Comparison of ENCODE assay signal across 10 mouse cellular contexts in genomic region chr5:148978458-148979165, GRCm38 (mm10). TPM values are rescaled to one million over a fixed set of nuclear protein-coding genes. Genes with fewer than 3 reads are reported as not detected.
A peak's percentile ranks its signal among the peaks of the same experiment; 100 is the strongest.
DNase-seq lines count a peak whose midpoint lies in the region; ATAC-seq and TF ChIP-seq lines count a peak whose summit lies in the region.
"Had no signal": no experiment of that assay in that cellular context is flagged by ENCODE, and none has a peak within 500 bp of the region (broad histone marks: within the 10 kb centered on the region; RNA-seq: fewer than 3 reads in every experiment).

No protein-coding gene starts in this region.

- H3K27me3 ChIP-seq in lung, embryonic 14.5 days (ENCODE audit: insufficient read depth, low read length) = no peaks in the 10 kb centered on the region
- H3K27me3 ChIP-seq in embryonic facial prominence, embryonic 14.5 days (replicated peaks; ENCODE audit: control insufficient read depth, insufficient read depth, low read length) = no peaks in the 10 kb centered on the region
- no peaks in the 10 kb centered on the region for H3K27me3 ChIP-seq in limb, embryonic 12.5 days
- H3K27me3 ChIP-seq in thymus, adult 2 months (ENCODE audit: control insufficient read depth, insufficient read depth, low read length) = no peaks in the 10 kb centered on the region

- H3K27ac ChIP-seq in lung, embryonic 14.5 days (ENCODE audit: low read depth) = peak overlapping the region; percentile 66
- peak overlapping the region; percentile 61 for H3K27ac ChIP-seq in embryonic facial prominence, embryonic 14.5 days (replicated peaks; ENCODE audit: low read depth, low read length)
- peak overlapping the region; percentile 77 for H3K27ac ChIP-seq in limb, embryonic 12.5 days
- H3K27ac ChIP-seq in thymus, adult 2 months (ENCODE audit: control insufficient read depth, insufficient read depth, low read length) = peak overlapping the region; percentile 97

- no peak overlapping the region; the same call in 1 of the 2 replicates for H3K9ac ChIP-seq in lung, embryonic 14.5 days
- no peak overlapping the region for H3K9ac ChIP-seq in embryonic facial prominence, embryonic 14.5 days (ENCODE audit: low read depth, low read length)
- H3K9ac ChIP-seq in limb, embryonic 12.5 days (replicated peaks) = no peak overlapping the region; the same call in 1 of the 2 replicates

- no peak overlapping the region for H3K4me3 ChIP-seq in lung, embryonic 14.5 days (ENCODE audit: low read depth, low read length)
- no peak overlapping the region for H3K4me3 ChIP-seq in embryonic facial prominence, embryonic 14.5 days (ENCODE audit: low read depth, low read length)
- no peak overlapping the region for H3K4me3 ChIP-seq in limb, embryonic 12.5 days (replicated peaks)
- H3K4me3 ChIP-seq in thymus, adult 2 months (ENCODE audit: control insufficient read depth, insufficient read depth, low read length) = no peak overlapping the region
- H3K4me3 ChIP-seq: megakaryocyte, embryonic 14.5 days had no signal

- DNase-seq in lung, embryonic 14.5 days = no peak
- no peak for DNase-seq in lung, postnatal 36 days
- DNase-seq in embryonic facial prominence, embryonic 14.5 days (ENCODE audit: low spot score) = peak; percentile 74
- DNase-seq in thymus, adult 2 months = peak; percentile 44
- no peak for DNase-seq in MN1 (ENCODE audit: low spot score)
- DNase-seq in layer of hippocampus, postnatal 25 days (ENCODE audit: extremely low spot score in 1 of 2, low spot score in 1 of 2) = no peak
- no peak for DNase-seq in embryo, embryonic 10 days (ENCODE audit: low spot score)

- H3K4me1 ChIP-seq in lung, embryonic 14.5 days (ENCODE audit: insufficient read depth) = no peaks in the 10 kb centered on the region
- H3K4me1 ChIP-seq in embryonic facial prominence, embryonic 14.5 days (ENCODE audit: control insufficient read depth, insufficient read depth, low read length) = peaks cover 16% of the 10 kb centered on the region
- H3K4me1 ChIP-seq in limb, embryonic 12.5 days (replicated peaks) = peaks cover 26% of the 10 kb centered on the region
- peaks cover 43% of the 10 kb centered on the region for H3K4me1 ChIP-seq in thymus, adult 2 months (replicated peaks; ENCODE audit: control insufficient read depth, insufficient read depth, low read length)

- no peak for TF ChIP-seq CTCF in lung, embryonic 14.5 days (IDR thresholded peaks at IDR 0.05; ENCODE audit: low read depth)
- TF ChIP-seq CTCF in thymus, adult 2 months (IDR thresholded peaks at IDR 0.05; ENCODE audit: borderline replicate concordance, control insufficient read depth, extremely low read depth, insufficient read depth, low read length, poor library complexity) = no peak

- no peak overlapping the region for H3K4me2 ChIP-seq in lung, embryonic 14.5 days
- H3K4me2 ChIP-seq in embryonic facial prominence, embryonic 14.5 days (ENCODE audit: low read depth, low read length) = no peak overlapping the region
- H3K4me2 ChIP-seq in limb, embryonic 12.5 days = no peak overlapping the region

- TF ChIP-seq POLR2A in thymus, adult 2 months (IDR thresholded peaks at IDR 0.05; ENCODE audit: control insufficient read depth, extremely low read depth, insufficient read depth, low read length, poor library complexity) = no peak

- no peaks in the 10 kb centered on the region for H3K36me3 ChIP-seq in lung, embryonic 14.5 days (ENCODE audit: insufficient read depth)
- H3K36me3 ChIP-seq in embryonic facial prominence, embryonic 14.5 days (ENCODE audit: control insufficient read depth, insufficient read depth, low read length) = no peaks in the 10 kb centered on the region
- no peaks in the 10 kb centered on the region for H3K36me3 ChIP-seq in limb, embryonic 12.5 days
- no peaks in the 10 kb centered on the region for H3K36me3 ChIP-seq in thymus, adult 2 months (ENCODE audit: control insufficient read depth, insufficient read depth, low read length)

- ATAC-seq in lung, embryonic 14.5 days (ENCODE audit: insufficient read depth) = no peak
- peak; percentile 75 for ATAC-seq in embryonic facial prominence, embryonic 14.5 days (ENCODE audit: low read depth)
- no peak for ATAC-seq in limb, embryonic 12.5 days (ENCODE audit: insufficient number of reproducible peaks, insufficient read depth, low FRiP score, low TSS enrichment, low read depth)

- WGBS in lung, embryonic 14.5 days = 52% methylated on average over 18 of the region's 18 CpGs
- 55% methylated on average over 18 of the region's 18 CpGs for WGBS in embryonic facial prominence, embryonic 14.5 days
- WGBS in limb, embryonic 12.5 days = 59% methylated on average over 18 of the region's 18 CpGs
- 31% methylated on average over 18 of the region's 18 CpGs for WGBS in thymus, adult 2 months

- H3K9me3 ChIP-seq in lung, embryonic 14.5 days (ENCODE audit: low read depth, low read length) = peaks cover 4% of the 10 kb centered on the region; the same call in 1 of the 2 replicates
- peaks cover 5% of the 10 kb centered on the region; the same call in 1 of the 2 replicates for H3K9me3 ChIP-seq in embryonic facial prominence, embryonic 14.5 days (ENCODE audit: control insufficient read depth, low read length)
- H3K9me3 ChIP-seq in limb, embryonic 12.5 days = peaks cover 3% of the 10 kb centered on the region

RNA-seq across cellular contexts. Expression of gene Gm42791, which starts 16.3 kb away (rescaled TPM):
- polyA plus RNA-seq in lung, embryonic 14.5 days (2014; fragmentation: Nextera tagmentation; extraction: Ambion mirVana) = 0.58 and 1.2 TPM in 2 replicates
- polyA plus RNA-seq in embryonic facial prominence, embryonic 14.5 days (2014; fragmentation: Nextera tagmentation; extraction: Ambion mirVana) = 2.2 TPM in 1 of 2 replicates, not detected in the other
- polyA plus RNA-seq in limb, embryonic 12.5 days (2016; fragmentation: Nextera tagmentation; extraction: Ambion mirVana) = 0.99 and 2.6 TPM in 2 replicates
- not detected in 2 replicates for polyA plus RNA-seq in thymus, adult 2 months (2012; rRNA removed)
- 10 to 100 TPM; 18.9 to 21.1 TPM for total RNA-seq in layer of hippocampus, postnatal 25 days (2021)
- polyA plus RNA-seq: urinary bladder, adult 2 months had no signal

RNA-seq across cellular contexts. Expression of gene Katnal1, which starts 49.5 kb away (rescaled TPM):
- 13.8 and 14.2 TPM in 2 replicates for polyA plus RNA-seq in lung, embryonic 14.5 days (2014; fragmentation: Nextera tagmentation; extraction: Ambion mirVana)
- 13.8 and 14.4 TPM in 2 replicates for polyA plus RNA-seq in embryonic facial prominence, embryonic 14.5 days (2014; fragmentation: Nextera tagmentation; extraction: Ambion mirVana)
- polyA plus RNA-seq in limb, embryonic 12.5 days (2016; fragmentation: Nextera tagmentation; extraction: Ambion mirVana) = 24.7 and 29.1 TPM in 2 replicates
- 5.6 and 6.3 TPM in 2 replicates for polyA plus RNA-seq in thymus, adult 2 months (2012; rRNA removed)
- total RNA-seq in layer of hippocampus, postnatal 25 days (2021) = 10 to 100 TPM; 60.1 to 63.6 TPM

Comparison
In these comparisons a context has a peak if more than half of its experiments do, and no peak if none do; other contexts are left out.
1. DNase-seq: peak in embryonic facial prominence, embryonic 14.5 days (single experiment) and thymus, adult 2 months (single experiment); none in lung, embryonic 14.5 days (single experiment), lung, postnatal 36 days (single experiment), MN1 (single experiment), layer of hippocampus, postnatal 25 days (0 of 2) and embryo, embryonic 10 days (single experiment).
2. Peak in every context shown above with its lines, with median percentiles within 50 percentile points of each other: H3K27ac ChIP-seq.